Mouse (Mus musculus): ENCODE data around the gene Alkbh2. TPM values are rescaled to one million over a fixed set of nuclear protein-coding genes. Genes with fewer than 3 reads are reported as not detected.

Alkbh2 gene
- polyA plus RNA-seq, 1 experiment from 2014 or later = 7.8 TPM

GRCm38 (mm10) chr5:114137481-114138276 lies 9.7 kb upstream of the Alkbh2 start:
- Histone ChIP-seq H3K4me2 (no peak overlapping the region), H3K9ac (replicated peaks) (no peak overlapping the region), H3K27me3 (replicated peaks) (no peaks in the 10 kb centered on the region; the same call in 1 of the 2 replicates), H3K4me1 (peaks cover 27% of the 10 kb centered on the region), H3K4me3 (replicated peaks) (no peak overlapping the region), H3K9me3 (replicated peaks) (no peaks in the 10 kb centered on the region), H3K36me3 (no peaks in the 10 kb centered on the region), H3K27ac (replicated peaks) (peak overlapping the region; percentile 77)
- WGBS = 78% methylated on average over 15 of the region's 15 CpGs
- ATAC-seq (ENCODE audit: low FRiP score) = no peak

GRCm38 (mm10) chr5:114135516-114135915 lies 7.5 kb upstream of the Alkbh2 start:
- Histone ChIP-seq H3K9ac (replicated peaks) (no peak overlapping the region), H3K27me3 (replicated peaks) (no peaks in the 10 kb centered on the region; the same call in 1 of the 2 replicates), H3K27ac (replicated peaks) (no peak overlapping the region), H3K36me3 (no peaks in the 10 kb centered on the region), H3K4me2 (no peak overlapping the region), H3K4me3 (replicated peaks) (no peak overlapping the region), H3K4me1 (peaks cover 37% of the 10 kb centered on the region), H3K9me3 (replicated peaks) (no peaks in the 10 kb centered on the region)
- no peak for ATAC-seq (ENCODE audit: low FRiP score)
- 91% methylated on average over 10 of the region's 10 CpGs for WGBS

DNA sequence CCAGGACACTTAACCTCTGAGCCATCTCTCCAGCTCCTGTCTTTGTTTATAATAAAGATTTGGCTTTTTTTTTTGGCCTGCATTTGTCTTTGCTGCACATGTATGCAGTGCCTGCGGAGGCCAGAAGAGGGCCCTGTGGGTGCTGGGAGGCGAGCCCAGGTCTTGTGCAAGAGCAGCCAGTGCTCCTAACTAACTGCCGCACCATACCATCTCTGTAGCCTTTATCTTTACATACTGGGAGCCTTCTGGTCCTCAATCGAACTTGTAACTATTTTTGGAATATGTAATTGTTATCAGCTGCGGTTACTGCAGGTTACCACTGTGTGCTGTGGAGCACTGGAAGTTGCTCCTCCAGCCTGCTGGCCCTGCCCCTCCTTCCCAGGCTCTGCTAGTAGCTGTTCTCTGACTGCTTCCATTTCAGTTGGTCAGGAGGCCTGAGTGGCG lies 6.1 kb upstream of the Alkbh2 start:
- H3K9me3 ChIP-seq (replicated peaks) = no peaks in the 10 kb centered on the region
- no peaks in the 10 kb centered on the region; the same call in 1 of the 2 replicates for H3K27me3 ChIP-seq (replicated peaks)
- no peak overlapping the region for H3K27ac ChIP-seq (replicated peaks)
- no peak for ATAC-seq (ENCODE audit: low FRiP score)
- no peak overlapping the region for H3K4me2 ChIP-seq
- H3K9ac ChIP-seq (replicated peaks) = no peak overlapping the region
- 75% methylated on average over 6 of the region's 6 CpGs for WGBS
- no peaks in the 10 kb centered on the region for H3K36me3 ChIP-seq
- H3K4me3 ChIP-seq (replicated peaks) = no peak overlapping the region
- peaks cover 31% of the 10 kb centered on the region for H3K4me1 ChIP-seq

GRCm38 (mm10) chr5:114132841-114133240 lies 4.8 kb upstream of the Alkbh2 start:
- Histone ChIP-seq H3K36me3 (no peaks in the 10 kb centered on the region), H3K9me3 (replicated peaks) (no peaks in the 10 kb centered on the region), H3K4me3 (replicated peaks) (no peak overlapping the region), H3K27me3 (replicated peaks) (no peaks in the 10 kb centered on the region; the same call in 1 of the 2 replicates), H3K9ac (replicated peaks) (no peak overlapping the region), H3K27ac (replicated peaks) (no peak overlapping the region), H3K4me1 (peaks cover 23% of the 10 kb centered on the region), H3K4me2 (no peak overlapping the region)
- WGBS = 89% methylated on average over 6 of the region's 6 CpGs
- no peak for ATAC-seq (ENCODE audit: low FRiP score)

- H3K27me3 ChIP-seq (replicated peaks) = no peaks in the 10 kb centered on the region; the same call in 1 of the 2 replicates
- peak overlapping the region; percentile 96 for H3K4me3 ChIP-seq (replicated peaks)
- peaks cover 29% of the 10 kb centered on the region for H3K4me1 ChIP-seq
- no peak for ATAC-seq (ENCODE audit: low FRiP score)
- H3K9ac ChIP-seq (replicated peaks) = peak overlapping the region; percentile 49
- peak overlapping the region; percentile 99 for H3K4me2 ChIP-seq
- H3K27ac ChIP-seq (replicated peaks) = peak overlapping the region; percentile 29; the same call in 1 of the 2 replicates
- H3K36me3 ChIP-seq = no peaks in the 10 kb centered on the region
- 2% methylated on average over 15 of the region's 15 CpGs for WGBS
- H3K9me3 ChIP-seq (replicated peaks) = no peaks in the 10 kb centered on the region
These were observed 3.5 kb upstream of the Alkbh2 start for GRCm38 (mm10) chr5:114131521-114131840.

DNA sequence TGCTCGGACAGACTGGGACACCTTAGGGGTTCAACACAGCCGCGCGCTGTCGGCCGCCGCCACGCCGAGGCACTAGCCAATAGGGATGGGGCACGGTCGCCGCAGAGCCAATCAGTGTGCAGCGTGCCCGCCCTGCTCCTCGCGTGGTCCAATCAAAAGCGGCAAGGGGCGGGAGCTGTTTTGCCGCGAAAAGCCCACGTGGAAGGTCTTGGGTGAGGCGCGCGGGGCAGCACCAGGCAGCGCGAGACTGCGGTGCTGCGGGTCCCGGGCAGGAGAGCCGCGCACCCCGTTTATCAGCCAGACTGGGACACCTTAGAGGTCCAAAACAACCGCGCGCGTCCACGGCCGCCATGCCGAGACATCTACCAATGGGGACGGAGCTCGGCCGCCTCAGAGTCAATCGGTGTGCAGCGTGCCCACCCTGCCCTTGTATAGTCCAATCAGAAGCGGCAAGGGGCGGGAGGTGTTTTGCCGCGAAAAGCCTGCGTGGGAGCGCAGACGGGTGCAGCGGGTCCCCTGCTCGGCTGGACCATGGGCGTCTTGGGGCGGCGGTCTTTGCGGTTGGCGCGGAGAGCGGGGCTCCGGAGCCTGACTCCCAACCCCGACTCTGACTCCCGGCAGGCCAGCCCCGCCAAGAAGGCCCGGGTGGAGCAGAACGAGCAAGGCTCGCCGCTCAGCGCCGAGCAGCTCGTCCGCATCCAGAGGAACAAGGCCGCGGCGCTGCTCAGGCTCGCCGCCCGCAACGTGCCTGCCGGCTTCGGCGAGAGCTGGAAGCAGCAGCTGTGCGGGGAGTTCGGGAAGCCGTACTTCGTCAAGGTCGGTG lies 2.9 kb upstream of the Alkbh2 start:
- Histone ChIP-seq H3K36me3 (no peaks in the 10 kb centered on the region), H3K27me3 (replicated peaks) (no peaks in the 10 kb centered on the region; the same call in 1 of the 2 replicates), H3K9me3 (replicated peaks) (no peaks in the 10 kb centered on the region), H3K4me1 (peaks cover 29% of the 10 kb centered on the region), H3K4me2 (peak overlapping the region; percentile 99), H3K4me3 (replicated peaks) (peak overlapping the region; percentile 96), H3K27ac (replicated peaks) (peak overlapping the region; percentile 65), H3K9ac (replicated peaks) (peak overlapping the region; percentile 58)
- under 1% methylated on average over 87 of the region's 87 CpGs for WGBS
- peak; percentile 97 for ATAC-seq (ENCODE audit: low FRiP score)

DNA sequence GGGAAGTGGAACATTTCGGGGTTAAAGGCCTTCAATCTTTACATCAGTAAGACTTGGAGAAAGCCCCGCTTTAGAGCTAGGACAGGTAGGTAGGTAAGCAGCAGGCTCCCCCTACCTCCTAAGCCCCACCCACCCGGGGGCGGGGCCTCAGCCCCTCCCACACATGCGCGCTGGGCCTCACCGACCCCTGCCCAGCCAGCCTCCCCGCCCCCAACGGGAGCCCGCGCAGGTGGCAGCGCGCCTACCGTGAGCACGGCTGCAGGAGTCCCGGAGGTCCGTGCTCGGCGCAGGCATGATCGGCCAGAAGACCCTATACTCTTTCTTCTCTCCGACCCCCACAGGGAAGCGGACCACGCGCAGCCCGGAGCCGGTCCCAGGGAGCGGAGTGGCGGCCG lies 2.2 kb upstream of the Alkbh2 start, which contains the start of gene Ung:
Gene Ung (plus strand): TSS at position 176 of the 395 bp plus-strand sequence.
- peak within 1 kb of the TSS; percentile 58 for H3K9ac ChIP-seq (replicated peaks)
- peak within 1 kb of the TSS; percentile 96 for H3K4me3 ChIP-seq (replicated peaks)
- peak within 1 kb of the TSS; percentile 65 for H3K27ac ChIP-seq (replicated peaks)
- ATAC-seq (ENCODE audit: low FRiP score) = peak; percentile 77
- H3K9me3 ChIP-seq (replicated peaks) = no peaks in the 10 kb centered on the region
- H3K27me3 ChIP-seq (replicated peaks) = no peaks in the 10 kb centered on the region; the same call in 1 of the 2 replicates
- H3K4me2 ChIP-seq = peak within 1 kb of the TSS; percentile 99
- 1% methylated on average over 26 of the region's 29 CpGs for WGBS
- H3K4me1 ChIP-seq = peaks cover 29% of the 10 kb centered on the region
- H3K36me3 ChIP-seq = 0 out of 2 replicates have a peak, but pooled peaks cover 2% of the 10 kb centered on the region

DNA sequence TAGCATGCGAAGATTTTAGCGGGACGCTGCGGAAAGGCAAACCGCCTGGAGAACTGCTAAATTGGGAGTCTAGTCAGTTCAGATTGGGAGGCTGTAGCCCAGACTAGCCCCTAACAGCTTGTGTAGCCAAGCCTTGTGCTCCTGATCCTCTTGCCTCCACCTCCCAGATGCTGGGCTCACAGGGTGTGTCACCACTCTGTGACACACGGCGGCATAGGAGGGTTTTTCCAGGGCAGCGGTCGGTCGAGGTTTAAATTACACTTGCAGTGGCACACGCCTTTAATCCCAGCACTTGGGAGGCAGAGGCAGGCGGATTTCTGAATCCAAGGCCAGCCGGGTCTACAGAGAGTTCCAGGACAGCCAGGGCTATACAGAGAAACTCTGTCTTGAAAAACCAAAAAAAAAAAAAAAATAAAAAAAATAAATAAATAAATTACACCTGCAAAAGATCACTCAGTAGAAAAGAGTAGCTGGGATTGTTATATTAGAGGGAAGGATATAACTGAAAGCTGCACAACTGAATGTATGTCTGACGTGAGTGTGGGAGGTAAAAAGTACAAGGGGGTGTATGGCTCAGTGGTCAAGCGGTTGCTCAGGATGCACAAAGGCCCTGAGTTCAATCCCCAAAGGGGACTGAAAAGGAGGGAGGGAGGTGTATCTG lies 1.7 kb upstream of the Alkbh2 start:
- Histone ChIP-seq H3K4me1 (peaks cover 29% of the 10 kb centered on the region), H3K4me3 (replicated peaks) (peak overlapping the region; percentile 96), H3K27ac (replicated peaks) (no peak overlapping the region), H3K36me3 (0 out of 2 replicates have a peak, but pooled peaks cover 5% of the 10 kb centered on the region), H3K4me2 (peak overlapping the region; percentile 99), H3K27me3 (replicated peaks) (no peaks in the 10 kb centered on the region; the same call in 1 of the 2 replicates), H3K9me3 (replicated peaks) (no peaks in the 10 kb centered on the region), H3K9ac (replicated peaks) (0 out of 2 replicates have a peak overlapping the region, but pooled peaks have one; percentile 58)
- WGBS = 83% methylated on average over 15 of the region's 15 CpGs
- no peak for ATAC-seq (ENCODE audit: low FRiP score)

GRCm38 (mm10) chr5:114126499-114127244 lies 1.3 kb downstream of the Alkbh2 start:
- Histone ChIP-seq H3K4me1 (peaks cover 24% of the 10 kb centered on the region), H3K27me3 (replicated peaks) (no peaks in the 10 kb centered on the region), H3K36me3 (peaks cover 34% of the 10 kb centered on the region), H3K4me2 (peak overlapping the region; percentile 98), H3K4me3 (replicated peaks) (peak overlapping the region; percentile 71), H3K9me3 (replicated peaks) (no peaks in the 10 kb centered on the region), H3K9ac (replicated peaks) (peak overlapping the region; percentile 78; the same call in 1 of the 2 replicates), H3K27ac (replicated peaks) (no peak overlapping the region)
- no peak for ATAC-seq (ENCODE audit: low FRiP score)
- WGBS = 91% methylated on average over 7 of the region's 7 CpGs

GRCm38 (mm10) chr5:114126008-114126407 lies 2.0 kb downstream of the Alkbh2 start:
- H3K9ac ChIP-seq (replicated peaks) = no peak overlapping the region

More at GRCm38 (mm10) chr5:114126008-114126407, 2.0 kb downstream of the Alkbh2 start:
- Histone ChIP-seq H3K27ac (replicated peaks) (no peak overlapping the region), H3K4me2 (no peak overlapping the region), H3K27me3 (replicated peaks) (no peaks in the 10 kb centered on the region), H3K4me1 (peaks cover 19% of the 10 kb centered on the region), H3K9me3 (replicated peaks) (no peaks in the 10 kb centered on the region), H3K36me3 (peaks cover 40% of the 10 kb centered on the region), H3K4me3 (replicated peaks) (no peak overlapping the region)
- WGBS = 92% methylated on average over 3 of the region's 3 CpGs
- ATAC-seq (ENCODE audit: low FRiP score) = no peak
